Mouse (Mus musculus) heart, postnatal 0 days (tissue): ENCODE measurements at regions not wholly inside any gene's neighbourhood (a gene's known extent, or its start where the extent isn't known, plus 50 kb on each side); places are given as distances from the start of the nearest gene placed in this dataset.

ENCODE experiments used
- ATAC-seq: fragments of 200-750 bp; cut with Nextera tagmentation; 2 replicates; pipeline ENCODE4 v1.8.0; 2017; ENCODE audit warnings: low read depth, moderate number of reproducible peaks, moderate library complexity; ENCODE audit not compliant: insufficient read depth
- DNase-seq: peaks from one replicate; pipeline ENCODE4 v3.0.0-alpha.2; 2016; ENCODE audit warnings: low spot score
- H3K27ac ChIP-seq: fragments of 300-500 bp; sonication (generic); 2 replicates; pipeline ENCODE4 v1.5.1; 2014; ENCODE audit warnings: low read depth, mild to moderate bottlenecking
- H3K27me3 ChIP-seq: fragments of 300-500 bp; sonication (generic); 2 replicates; pipeline ENCODE4 v1.6.1; 2014; ENCODE audit warnings: low read length, mixed read lengths; ENCODE audit not compliant: control insufficient read depth, insufficient read depth
- H3K36me3 ChIP-seq: fragments of 300-500 bp; sonication (generic); replicated peaks from 2 replicates; pipeline ENCODE4 v1.6.1; 2014; ENCODE audit warnings: low read length, mixed read lengths; ENCODE audit not compliant: control insufficient read depth, insufficient read depth
- H3K4me1 ChIP-seq: fragments of 300-500 bp; sonication (generic); 2 replicates; pipeline ENCODE4 v1.6.1; 2014; ENCODE audit warnings: antibody characterized with exemption; ENCODE audit not compliant: control insufficient read depth, insufficient read depth
- H3K4me2 ChIP-seq: fragments of 300-500 bp; sonication (generic); 2 replicates; pipeline ENCODE4 v1.6.1; 2014; ENCODE audit warnings: low read depth, mild to moderate bottlenecking, low read length, moderate library complexity
- H3K4me3 ChIP-seq: fragments of 300-500 bp; sonication (generic); 2 replicates; pipeline ENCODE4 v1.5.1; 2014; ENCODE audit warnings: low read depth, low read length
- H3K9ac ChIP-seq: fragments of 300-500 bp; sonication (generic); replicated peaks from 2 replicates; pipeline ENCODE4 v1.6.1; 2014; ENCODE audit warnings: low read depth, low read length, mixed read lengths
- H3K9me3 ChIP-seq: fragments of 300-500 bp; sonication (generic); replicated peaks from 2 replicates; pipeline ENCODE4 v1.6.1; 2016; ENCODE audit warnings: low read length; ENCODE audit not compliant: control insufficient read depth
- CTCF ChIP-seq: IDR thresholded peaks from 2 replicates; pipeline ENCODE4 v1.5.1; 2016; ENCODE audit warnings: antibody characterized with exemption, control low read depth, low read depth
- EP300 ChIP-seq: IDR thresholded peaks from 2 replicates; pipeline ENCODE4 v1.6.1; 2016; ENCODE audit warnings: antibody characterized with exemption, low read depth
- WGBS: fragments of 180-500 bp; shearing (Covaris S2); extraction: QIAGEN DNeasy Blood & Tissue Kit; methylation state at CpG from one replicate; pipeline ENCODE4 v1.1.7; 2014; 5-methylcytosine and 5-hydroxymethylcytosine counted together

- ATAC-seq, result no peak
- WGBS, result 60% methylated on average over 3 of the region's 3 CpGs
Observed at GRCm38 (mm10) chr4:12560546-12560945, 388.7 kb upstream of the Fam92a start.

DNA sequence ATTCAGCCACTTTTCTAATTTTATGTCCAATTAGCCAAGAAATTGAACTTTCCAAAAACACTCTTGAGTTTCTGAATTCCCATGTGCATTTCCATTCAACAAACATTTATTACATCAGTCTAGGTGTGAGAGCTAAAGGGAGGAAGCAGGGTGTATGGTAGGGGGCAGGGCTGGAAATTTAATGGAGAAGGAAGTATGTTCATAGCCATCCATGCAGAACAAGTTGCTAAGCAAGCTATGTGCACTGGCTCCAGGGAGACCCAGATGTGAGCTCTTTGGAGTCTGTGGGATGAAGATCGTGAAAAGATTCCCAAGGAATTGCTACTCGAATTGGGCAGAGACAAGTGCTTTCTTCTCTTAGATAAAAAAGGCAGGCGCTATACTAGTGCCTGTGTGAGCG, 388.2 kb upstream of the Fam92a start:
- H3K9ac ChIP-seq, result no peak overlapping the region
- ATAC-seq, result no peak
- no peaks in the 10 kb centered on the region for H3K9me3 ChIP-seq
- H3K27me3 ChIP-seq, result no peaks in the 10 kb centered on the region
- TF ChIP-seq CTCF, result no peak
- no peak for TF ChIP-seq EP300
- H3K4me1 ChIP-seq, result no peaks in the 10 kb centered on the region
- WGBS, result 75% methylated on average over 4 of the region's 4 CpGs
- DNase-seq, result no peak
- H3K27ac ChIP-seq, result no peak overlapping the region
- no peak overlapping the region for H3K4me3 ChIP-seq
- H3K4me2 ChIP-seq, result no peak overlapping the region
- H3K36me3 ChIP-seq, result no peaks in the 10 kb centered on the region

More at GRCm38 (mm10) chr4:12560546-12560945, 388.7 kb upstream of the Fam92a start:
- no peak overlapping the region for H3K9ac ChIP-seq
- no peak for DNase-seq
- TF ChIP-seq EP300 (no peak), CTCF (no peak)
- H3K4me3 ChIP-seq, result no peak overlapping the region
- H3K27me3 ChIP-seq, result no peaks in the 10 kb centered on the region
- no peaks in the 10 kb centered on the region for H3K4me1 ChIP-seq
- H3K27ac ChIP-seq, result no peak overlapping the region
- no peaks in the 10 kb centered on the region for H3K9me3 ChIP-seq
- no peak overlapping the region for H3K4me2 ChIP-seq
- no peaks in the 10 kb centered on the region for H3K36me3 ChIP-seq

GRCm38 (mm10) chr4:12557105-12557504, 385.3 kb upstream of the Fam92a start:
- no peak overlapping the region for H3K9ac ChIP-seq
- DNase-seq (no peak), ATAC-seq (no peak)
- no peak overlapping the region for H3K4me2 ChIP-seq
- H3K4me3 ChIP-seq, result no peak overlapping the region
- H3K4me1 ChIP-seq, result no peaks in the 10 kb centered on the region
- no peaks in the 10 kb centered on the region for H3K36me3 ChIP-seq
- no peaks in the 10 kb centered on the region for H3K9me3 ChIP-seq
- WGBS, result 83% methylated on average over 2 of the region's 2 CpGs
- TF ChIP-seq CTCF (no peak), EP300 (no peak)
- no peaks in the 10 kb centered on the region for H3K27me3 ChIP-seq
- no peak overlapping the region for H3K27ac ChIP-seq

DNA sequence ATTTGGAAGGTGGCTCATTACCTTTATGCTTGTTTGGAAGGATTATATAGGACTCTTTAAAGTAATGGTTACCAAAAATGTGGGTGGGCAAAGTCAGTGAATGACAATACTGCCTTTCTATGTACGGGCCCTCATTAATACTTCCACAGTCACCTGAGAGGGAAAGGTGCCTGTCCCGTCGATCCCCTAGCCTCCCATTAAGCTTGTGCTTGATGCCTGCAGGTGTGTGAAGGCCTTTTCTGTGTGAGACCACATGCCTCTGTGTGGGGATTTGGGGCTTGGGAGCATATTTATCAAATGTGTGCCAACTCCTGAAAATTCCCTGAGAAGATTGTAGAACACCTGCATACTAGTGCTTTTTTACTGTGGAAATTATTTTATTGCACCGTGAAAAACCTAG, 377.4 kb upstream of the Fam92a start:
- 85% methylated on average over 4 of the region's 4 CpGs for WGBS
- H3K27ac ChIP-seq, result no peak overlapping the region

GRCm38 (mm10) chr4:12543906-12544305, 372.1 kb upstream of the Fam92a start:
- Histone ChIP-seq H3K27me3 (no peaks in the 10 kb centered on the region), H3K4me1 (no peaks in the 10 kb centered on the region), H3K4me3 (no peak overlapping the region), H3K4me2 (no peak overlapping the region), H3K27ac (no peak overlapping the region), H3K9ac (no peak overlapping the region), H3K36me3 (no peaks in the 10 kb centered on the region), H3K9me3 (no peaks in the 10 kb centered on the region)
- no peak for ATAC-seq
- WGBS, result 23% methylated on average over 2 of the region's 2 CpGs
- no peak for DNase-seq
- no peak for TF ChIP-seq EP300
- no peak for TF ChIP-seq CTCF

More for the DNA sequence above, 377.4 kb upstream of the Fam92a start:
- TF ChIP-seq CTCF (no peak), EP300 (no peak)
- no peaks in the 10 kb centered on the region for H3K36me3 ChIP-seq
- H3K4me3 ChIP-seq, result no peak overlapping the region
- H3K9me3 ChIP-seq, result no peaks in the 10 kb centered on the region
- H3K9ac ChIP-seq, result no peak overlapping the region
- no peak overlapping the region for H3K4me2 ChIP-seq
- no peak for ATAC-seq
- no peaks in the 10 kb centered on the region for H3K27me3 ChIP-seq
- H3K4me1 ChIP-seq, result no peaks in the 10 kb centered on the region
- no peak for DNase-seq

DNA sequence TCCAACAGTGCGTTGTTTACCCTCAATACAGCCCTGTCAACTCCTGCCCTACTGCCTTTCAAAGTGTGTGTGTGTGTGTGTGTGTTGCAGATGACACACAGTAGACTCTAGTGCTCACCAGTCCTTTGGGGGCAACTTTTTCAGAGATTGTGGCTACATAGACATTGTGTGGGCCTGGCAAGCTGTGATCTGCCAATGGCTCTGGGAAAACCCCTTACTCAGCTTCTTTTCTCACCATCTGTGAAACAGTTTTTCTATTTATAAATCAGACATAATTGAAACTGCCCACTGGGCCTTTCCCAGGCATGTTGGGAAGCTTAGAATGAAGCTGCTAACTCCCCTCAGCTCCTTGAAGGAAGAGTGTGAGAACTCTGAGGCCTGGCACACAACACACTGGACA, 369.7 kb upstream of the Fam92a start:
- no peaks in the 10 kb centered on the region for H3K4me1 ChIP-seq
- TF ChIP-seq CTCF, result no peak
- no peak for TF ChIP-seq EP300
- H3K4me3 ChIP-seq, result no peak overlapping the region
- no peaks in the 10 kb centered on the region for H3K9me3 ChIP-seq
- DNase-seq, result no peak
- no peak for ATAC-seq
- no peak overlapping the region for H3K9ac ChIP-seq
- no peaks in the 10 kb centered on the region for H3K27me3 ChIP-seq
- no peaks in the 10 kb centered on the region for H3K36me3 ChIP-seq
- WGBS, result 94% methylated on average over 1 of the region's 1 CpGs
- no peak overlapping the region for H3K27ac ChIP-seq
- no peak overlapping the region for H3K4me2 ChIP-seq
